Mouse (Mus musculus) ES-E14 (cell line): ENCODE measurements around the gene Inpp4b. TPM values are rescaled to one million over a fixed set of nuclear protein-coding genes. Genes with fewer than 3 reads are reported as not detected.

Experiments
- DNase-seq: peaks from one replicate; pipeline ENCODE4 v3.0.0-alpha.2; 2013; ENCODE audit warnings: low read depth, low spot score
- H3K27ac ChIP-seq: 2 replicates; pipeline ENCODE4 v1.5.1; 2012; ENCODE audit warnings: low read depth, mild to moderate bottlenecking, low read length, moderate library complexity, mixed read lengths; ENCODE audit not compliant: poor library complexity, insufficient read depth, severe bottlenecking
- H3K36me3 ChIP-seq: 2 replicates; pipeline ENCODE4 v1.6.1; 2012; ENCODE audit warnings: mild to moderate bottlenecking, low read length, moderate library complexity, mixed read lengths; ENCODE audit not compliant: control insufficient read depth, poor library complexity, insufficient read depth, severe bottlenecking
- H3K4me1 ChIP-seq, 2 experiments: fragments of 150-350 bp in 1 of 2; sonication (generic) in 1 of 2; 2 replicates each; pipeline ENCODE4 v1.6.1; 2012; ENCODE audit warnings: low read length in 2 of 2, mild to moderate bottlenecking in 1 of 2, mixed read lengths in 1 of 2; ENCODE audit not compliant: control insufficient read depth in 2 of 2, insufficient read depth in 2 of 2, poor library complexity in 1 of 2
- H3K4me3 ChIP-seq, 2 experiments: fragments of 150-350 bp in 1 of 2; sonication (generic) in 1 of 2; 2 replicates each; pipeline ENCODE4 v1.5.1; 2012; ENCODE audit warnings: low read length in 2 of 2, low read depth in 1 of 2, mild to moderate bottlenecking in 1 of 2, mixed read lengths in 1 of 2; ENCODE audit not compliant: insufficient read depth in 1 of 2, poor library complexity in 1 of 2, severe bottlenecking in 1 of 2
- H3K9ac ChIP-seq: 2 replicates; pipeline ENCODE4 v1.6.1; 2012; ENCODE audit warnings: low read depth, mild to moderate bottlenecking, low read length, mixed read lengths; ENCODE audit not compliant: poor library complexity, insufficient read depth, severe bottlenecking
- H3K9me3 ChIP-seq: fragments of 150-350 bp; sonication (generic); 2 replicates; pipeline ENCODE4 v1.6.1; 2012; ENCODE audit warnings: low read depth, mild to moderate bottlenecking, low read length; ENCODE audit not compliant: control insufficient read depth, insufficient read depth
- CHD2 ChIP-seq: IDR thresholded peaks from 2 replicates; pipeline ENCODE4 v1.6.1; 2014; ENCODE audit warnings: mild to moderate bottlenecking, low read depth, low read length, inconsistent platforms
- HCFC1 ChIP-seq: IDR thresholded peaks from 2 replicates; pipeline ENCODE4 v1.6.1; 2012; ENCODE audit warnings: low read length, inconsistent platforms, borderline replicate concordance; ENCODE audit not compliant: insufficient read depth
- MAFK ChIP-seq: IDR thresholded peaks from 2 replicates; pipeline ENCODE4 v1.6.1; 2014; ENCODE audit warnings: mild to moderate bottlenecking, low read depth, low read length, inconsistent platforms; ENCODE audit not compliant: insufficient read depth
- ZC3H11A ChIP-seq: IDR thresholded peaks from 2 replicates; pipeline ENCODE4 v1.6.1; 2012; ENCODE audit warnings: low read depth, mild to moderate bottlenecking, inconsistent platforms, low read length, borderline replicate concordance
- ZNF384 ChIP-seq: IDR thresholded peaks from 2 replicates; pipeline ENCODE4 v1.6.1; 2012; ENCODE audit warnings: low read depth, low read length, inconsistent platforms
- in situ Hi-C, 2 experiments: fragments of 600-800 bp; cut with MboI; formaldehyde crosslinking; loops; one replicate each; pipeline ENCODE4 v1.15.1; 2025; ENCODE audit warnings: low sequenced_read_pairs in 2 of 2, inconsistent platforms in 1 of 2; ENCODE audit not compliant: unreplicated experiment in 2 of 2
- total RNA-seq: library from RNA; depleted of rRNA; stranded (reverse); fragments of 300-350 nt; gene quantifications from 2 replicates; pipeline ENCODE4 v1.2.3, GENCODE M21; 2012

Inpp4b gene
- total RNA-seq, 1 experiment: 0.98 TPM

GRCm38 (mm10) chr8:82004158-82004557, 661.8 kb downstream of the Inpp4b start:
- in situ Hi-C loops: no loop called here
- H3K9me3 ChIP-seq: no peaks in the 10 kb centered on the region
- TF ChIP-seq HCFC1 (no peak), CHD2 (no peak), ZNF384 (no peak), ZC3H11A (no peak), MAFK (no peak)
- H3K9ac ChIP-seq: no peak overlapping the region
- H3K27ac ChIP-seq: no peak overlapping the region
- no peaks in the 10 kb centered on the region for H3K36me3 ChIP-seq
- no peak overlapping the region for H3K4me3 ChIP-seq
- H3K4me1 ChIP-seq: no peaks in the 10 kb centered on the region
- DNase-seq: no peak

GRCm38 (mm10) chr8:82005466-82005865, 663.1 kb downstream of the Inpp4b start:
- no peak overlapping the region for H3K27ac ChIP-seq
- in situ Hi-C loops: no loop called here
- H3K9ac ChIP-seq: no peak overlapping the region
- H3K36me3 ChIP-seq: no peaks in the 10 kb centered on the region
- no peaks in the 10 kb centered on the region for H3K9me3 ChIP-seq
- no peak for DNase-seq
- TF ChIP-seq MAFK (no peak), HCFC1 (no peak), CHD2 (no peak), ZNF384 (no peak), ZC3H11A (no peak)
- no peak overlapping the region for H3K4me3 ChIP-seq
- no peaks in the 10 kb centered on the region for H3K4me1 ChIP-seq

GRCm38 (mm10) chr8:82017792-82018191, 675.4 kb downstream of the Inpp4b start:
- H3K9me3 ChIP-seq: no peaks in the 10 kb centered on the region
- H3K9ac ChIP-seq: no peak overlapping the region
- TF ChIP-seq HCFC1: no peak
- no peak for TF ChIP-seq MAFK
- TF ChIP-seq CHD2: no peak
- no peak for TF ChIP-seq ZNF384
- TF ChIP-seq ZC3H11A: no peak
- H3K4me1 ChIP-seq: no peaks in the 10 kb centered on the region
- no peaks in the 10 kb centered on the region for H3K36me3 ChIP-seq
- no peak overlapping the region for H3K4me3 ChIP-seq
- in situ Hi-C loops: no loop called here
- no peak overlapping the region for H3K27ac ChIP-seq
- DNase-seq: no peak

- no peak overlapping the region for H3K9ac ChIP-seq
- H3K36me3 ChIP-seq: no peaks in the 10 kb centered on the region
- no peak overlapping the region for H3K27ac ChIP-seq
- in situ Hi-C loops: no loop called here
- no peaks in the 10 kb centered on the region for H3K4me1 ChIP-seq
- no peak for DNase-seq
- H3K9me3 ChIP-seq: no peaks in the 10 kb centered on the region
- TF ChIP-seq MAFK: no peak
- TF ChIP-seq HCFC1: no peak
- no peak for TF ChIP-seq ZC3H11A
- no peak for TF ChIP-seq ZNF384
- no peak for TF ChIP-seq CHD2
- H3K4me3 ChIP-seq: no peak overlapping the region
Observed at GRCm38 (mm10) chr8:82027401-82027800, 685.0 kb downstream of the Inpp4b start.

GRCm38 (mm10) chr8:82028896-82029295, 686.5 kb downstream of the Inpp4b start:
- in situ Hi-C loops: no loop called here
- TF ChIP-seq HCFC1 (no peak), ZNF384 (no peak), CHD2 (no peak), ZC3H11A (no peak), MAFK (no peak)
- DNase-seq: no peak

More at GRCm38 (mm10) chr8:82028896-82029295, 686.5 kb downstream of the Inpp4b start:
- Histone ChIP-seq H3K9ac (no peak overlapping the region), H3K9me3 (no peaks in the 10 kb centered on the region), H3K36me3 (no peaks in the 10 kb centered on the region), H3K4me1 (no peaks in the 10 kb centered on the region), H3K4me3 (no peak overlapping the region), H3K27ac (no peak overlapping the region)
